Mouse (Mus musculus) layer of hippocampus, postnatal 25 days (tissue): ENCODE measurements around the gene Rhox4d. TPM values are rescaled to one million over a fixed set of nuclear protein-coding genes. Genes with fewer than 3 reads are reported as not detected.
"Not testable (repeated sequence)": the region's sequence is repeated elsewhere in the genome, so short reads cannot be mapped to it uniquely, and the experiment has no call there.

ENCODE experiments used
- DNase-seq, 2 experiments: peaks; one replicate each; pipeline ENCODE4 v3.0.0; 2022; ENCODE audit warnings: mixed read lengths in 2 of 2, low spot score in 1 of 2; ENCODE audit errors: extremely low spot score in 1 of 2
- total RNA-seq, 2 experiments: library from RNA; stranded (reverse); gene quantifications; 2 replicates each; pipeline ENCODE4 v1.2.3; 2021

The Rhox4d gene
- total RNA-seq = not detected

- not testable (repeated sequence) for DNase-seq
Measured at GRCm38 (mm10) chrX:37514059-37514458, at the start of gene Rhox4d. Rhox4d (plus strand) TSS chrX:37514359.

- DNase-seq = not testable (repeated sequence)
Measured at GRCm38 (mm10) chrX:37480037-37480436, 34.1 kb upstream of the Rhox4d start, which contains the start of gene Rhox4c. Rhox4c (plus strand) TSS chrX:37480337.

- not testable (repeated sequence) for DNase-seq
Measured at GRCm38 (mm10) chrX:37530152-37530551, 16.0 kb downstream of the Rhox4d start, which contains the start of gene Rhox2e. Rhox2e (plus strand) TSS chrX:37530452.

GRCm38 (mm10) chrX:37541719-37542118 lies 27.6 kb downstream of the Rhox4d start, which contains the start of gene Rhox3e:
Rhox3e (plus strand) TSS chrX:37542019.
- DNase-seq = not testable (repeated sequence)

GRCm38 (mm10) chrX:37557112-37557511 lies 43.0 kb downstream of the Rhox4d start, which contains the start of gene Rhox4e:
Rhox4e (plus strand) TSS chrX:37557412.
- not testable (repeated sequence) for DNase-seq

Other genes with a start within 250 kb of the Rhox4d start
- not detected for gene Rhox4a, start 249.0 kb upstream of the Rhox4d start, total RNA-seq
- not detected for gene Rhox3a2, start 134.3 kb upstream of the Rhox4d start, total RNA-seq
- gene Rhox4a2, start 123.5 kb upstream of the Rhox4d start, total RNA-seq = not detected
- gene Rhox2b, start 102.3 kb upstream of the Rhox4d start, total RNA-seq = not detected
- gene Rhox4b, start 81.9 kb upstream of the Rhox4d start, total RNA-seq = not detected
- gene Rhox2c, start 60.7 kb upstream of the Rhox4d start, total RNA-seq = not detected
- gene Rhox3c, start 55.8 kb upstream of the Rhox4d start, total RNA-seq = not detected
- gene Rhox4c, start 34.0 kb upstream of the Rhox4d start, total RNA-seq = not detected
- not detected for gene Rhox2d, start 20.9 kb upstream of the Rhox4d start, total RNA-seq
- gene Rhox2e, start 16.1 kb downstream of the Rhox4d start, total RNA-seq = not detected
- gene Rhox3e, start 27.7 kb downstream of the Rhox4d start, total RNA-seq = not detected
- not detected for gene Rhox4e, start 43.1 kb downstream of the Rhox4d start, total RNA-seq
- not detected for gene Rhox2f, start 57.0 kb downstream of the Rhox4d start, total RNA-seq
- gene Rhox3f, start 66.6 kb downstream of the Rhox4d start, total RNA-seq = not detected
- gene Rhox4f, start 93.3 kb downstream of the Rhox4d start, total RNA-seq = not detected
- gene Rhox3g, start 114.3 kb downstream of the Rhox4d start, total RNA-seq = not detected
- not detected for gene Rhox2g, start 129.1 kb downstream of the Rhox4d start, total RNA-seq
- not detected for gene Rhox4g, start 137.0 kb downstream of the Rhox4d start, total RNA-seq
- gene Rhox3h, start 154.4 kb downstream of the Rhox4d start, total RNA-seq = not detected
- not detected for gene Rhox2h, start 158.9 kb downstream of the Rhox4d start, total RNA-seq